ENCODE assay signal across 11 mouse cellular contexts in the genomic region with DNA sequence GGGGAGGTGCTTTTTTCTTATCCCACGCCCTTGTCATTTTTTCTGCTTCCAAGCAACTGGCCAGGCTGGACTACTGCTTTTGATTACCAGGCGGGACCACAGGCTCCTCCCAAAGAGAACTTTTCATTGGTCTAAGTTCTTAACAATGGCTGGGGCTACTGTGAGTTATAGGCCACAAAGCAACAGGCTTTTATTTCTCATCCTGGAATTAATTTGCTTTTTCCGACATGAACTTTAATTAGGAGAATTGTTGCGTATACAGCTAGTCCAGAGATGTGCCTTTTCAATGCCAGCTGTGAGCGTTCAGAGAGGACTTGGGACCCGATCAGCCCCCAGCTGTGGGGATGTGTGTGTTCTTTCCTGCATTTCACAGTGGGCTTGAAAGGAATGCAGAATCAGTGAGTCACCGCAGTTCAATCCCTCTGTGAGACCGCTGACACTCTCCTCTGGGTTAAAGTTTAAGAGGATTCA.
DNase-seq lines count a peak whose midpoint lies in the region; ATAC-seq lines count a peak whose summit lies in the region.
"Had no signal": no experiment of that assay in that cellular context is flagged by ENCODE, and none has a peak within 500 bp of the region (broad histone marks: within the 10 kb centered on the region; RNA-seq: fewer than 3 reads in every experiment).

No protein-coding gene starts in this region.

- H3K4me1 ChIP-seq in forebrain, embryonic 11.5 days (replicated peaks; ENCODE audit: control insufficient read depth, insufficient read depth, low read length) = peaks cover 11% of the 10 kb centered on the region; the same call in 1 of the 2 replicates
- H3K4me1 ChIP-seq in forebrain, embryonic 14.5 days (ENCODE audit: control insufficient read depth, insufficient read depth, low read length) = peaks cover 7% of the 10 kb centered on the region
- peaks cover 3% of the 10 kb centered on the region; the same call in 1 of the 2 replicates for H3K4me1 ChIP-seq in neural tube, embryonic 11.5 days (ENCODE audit: control insufficient read depth, insufficient read depth, low read length)

- 8% methylated on average over 8 of the region's 8 CpGs for WGBS in forebrain, embryonic 11.5 days
- 9% methylated on average over 8 of the region's 8 CpGs for WGBS in forebrain, embryonic 14.5 days
- 22% methylated on average over 8 of the region's 8 CpGs for WGBS in neural tube, embryonic 11.5 days

- no peak overlapping the region for H3K4me3 ChIP-seq in forebrain, embryonic 11.5 days (ENCODE audit: low read depth, low read length)
- H3K4me3 ChIP-seq in forebrain, embryonic 14.5 days (ENCODE audit: low read depth, low read length) = no peak overlapping the region
- H3K4me3 ChIP-seq in neural tube, embryonic 11.5 days (ENCODE audit: low read depth, low read length) = no peak overlapping the region
- H3K4me3 ChIP-seq: hindbrain, embryonic 15.5 days had no signal

- no peak overlapping the region; the same call in 1 of the 2 replicates for H3K9ac ChIP-seq in forebrain, embryonic 11.5 days (ENCODE audit: low read length)
- H3K9ac ChIP-seq in forebrain, embryonic 14.5 days (ENCODE audit: low read length) = no peak overlapping the region
- no peak overlapping the region for H3K9ac ChIP-seq in neural tube, embryonic 11.5 days (ENCODE audit: low read length)
- H3K9ac ChIP-seq: hindbrain, embryonic 15.5 days had no signal

- peak overlapping the region; percentile 5; the same call in 1 of the 2 replicates for H3K4me2 ChIP-seq in forebrain, embryonic 11.5 days (ENCODE audit: low read depth, low read length, severe bottlenecking)
- no peak overlapping the region for H3K4me2 ChIP-seq in forebrain, embryonic 14.5 days (ENCODE audit: low read length)
- no peak overlapping the region for H3K4me2 ChIP-seq in neural tube, embryonic 11.5 days (ENCODE audit: low read depth)
- H3K4me2 ChIP-seq: hindbrain, embryonic 15.5 days had no signal

- no peaks in the 10 kb centered on the region for H3K9me3 ChIP-seq in forebrain, embryonic 11.5 days (ENCODE audit: control insufficient read depth, low read length)
- H3K9me3 ChIP-seq in forebrain, embryonic 14.5 days (replicated peaks; ENCODE audit: control insufficient read depth, low read length) = no peaks in the 10 kb centered on the region
- no peaks in the 10 kb centered on the region for H3K9me3 ChIP-seq in neural tube, embryonic 11.5 days (ENCODE audit: control insufficient read depth, low read length)
- H3K9me3 ChIP-seq: hindbrain, embryonic 15.5 days had no signal

- intact Hi-C loops in left cerebral cortex, postnatal 14 days (cut with DNase I) = no loop called here

- H3K36me3 ChIP-seq in forebrain, embryonic 11.5 days (ENCODE audit: control insufficient read depth, insufficient read depth, low read length) = no peaks in the 10 kb centered on the region
- no peaks in the 10 kb centered on the region for H3K36me3 ChIP-seq in forebrain, embryonic 14.5 days (ENCODE audit: control insufficient read depth, insufficient read depth, low read length)
- H3K36me3 ChIP-seq in neural tube, embryonic 11.5 days (ENCODE audit: control insufficient read depth, insufficient read depth, low read length) = no peaks in the 10 kb centered on the region
- H3K36me3 ChIP-seq: hindbrain, embryonic 15.5 days had no signal

- peak; percentile 52 for DNase-seq in forebrain, embryonic 11.5 days (ENCODE audit: low spot score)
- no peak for DNase-seq in forebrain, embryonic 14.5 days (ENCODE audit: low spot score)
- no peak for DNase-seq in neural tube, embryonic 11.5 days (ENCODE audit: low spot score)
- no peak for DNase-seq in neural tube, embryonic 10.5 days (ENCODE audit: extremely low spot score, low spot score)
- DNase-seq in kidney, postnatal 25 days = peak; percentile 50 to 60
- DNase-seq in left cerebral cortex, postnatal 14 days (ENCODE audit: low spot score in 2 of 2) = no peak
- DNase-seq in layer of hippocampus, postnatal 14 days (ENCODE audit: low spot score in 2 of 2) = no peak
- no peak for DNase-seq in B cell, adult 2 months
- DNase-seq: adrenal gland, adult 2 months; thymus, adult 2 months had no signal

- H3K27me3 ChIP-seq in forebrain, embryonic 11.5 days (ENCODE audit: control insufficient read depth, insufficient read depth, low read length) = no peaks in the 10 kb centered on the region
- H3K27me3 ChIP-seq in forebrain, embryonic 14.5 days (replicated peaks; ENCODE audit: control insufficient read depth, insufficient read depth, low read length) = no peaks in the 10 kb centered on the region
- H3K27me3 ChIP-seq in neural tube, embryonic 11.5 days (ENCODE audit: control insufficient read depth, insufficient read depth, low read length) = no peaks in the 10 kb centered on the region
- H3K27me3 ChIP-seq: hindbrain, embryonic 15.5 days had no signal

- H3K27ac ChIP-seq in forebrain, embryonic 11.5 days (ENCODE audit: low read depth, low read length) = no peak overlapping the region
- H3K27ac ChIP-seq in forebrain, embryonic 14.5 days (ENCODE audit: low read depth, low read length) = no peak overlapping the region
- H3K27ac ChIP-seq in neural tube, embryonic 11.5 days (ENCODE audit: low read depth, low read length) = 0 out of 2 replicates have a peak overlapping the region, but pooled peaks have one; percentile 42
- H3K27ac ChIP-seq: hindbrain, embryonic 15.5 days had no signal

- ATAC-seq in forebrain, embryonic 11.5 days (replicated peaks; ENCODE audit: low FRiP score) = no peak
- ATAC-seq in forebrain, embryonic 14.5 days = no peak
- ATAC-seq in neural tube, embryonic 11.5 days (ENCODE audit: insufficient read depth, low FRiP score, low TSS enrichment) = no peak

Comparison
In these comparisons a context has a peak if more than half of its experiments do, and no peak if none do; other contexts are left out.
1. DNase-seq: peak in forebrain, embryonic 11.5 days (single experiment) and kidney, postnatal 25 days (2 of 2); none in forebrain, embryonic 14.5 days (single experiment), neural tube, embryonic 11.5 days (single experiment), neural tube, embryonic 10.5 days (single experiment), left cerebral cortex, postnatal 14 days (0 of 2), layer of hippocampus, postnatal 14 days (0 of 2) and B cell, adult 2 months (0 of 2).